Mouse (Mus musculus) heart, embryonic 10.5 days (tissue): Measurements from ENCODE around the gene Snapc4. TPM values are rescaled to one million over a fixed set of nuclear protein-coding genes. Genes with fewer than 3 reads are reported as not detected.

Experiments used
- DNase-seq: peaks from one replicate; pipeline ENCODE4 v3.0.0-alpha.2; 2017; ENCODE audit warnings: low spot score
- H3K27ac ChIP-seq: fragments of 300-500 bp; sonication (generic); 2 replicates; pipeline ENCODE4 v1.5.1; 2016; ENCODE audit warnings: mild to moderate bottlenecking
- H3K27me3 ChIP-seq: fragments of 300-500 bp; sonication (generic); 2 replicates; pipeline ENCODE4 v1.6.1; 2016; ENCODE audit warnings: mild to moderate bottlenecking; ENCODE audit not compliant: poor library complexity, insufficient read depth, severe bottlenecking
- H3K36me3 ChIP-seq: fragments of 300-500 bp; sonication (generic); 2 replicates; pipeline ENCODE4 v1.6.1; 2016; ENCODE audit warnings: mild to moderate bottlenecking, moderate library complexity
- H3K4me1 ChIP-seq: fragments of 300-500 bp; sonication (generic); 2 replicates; pipeline ENCODE4 v1.6.1; 2016; ENCODE audit warnings: mild to moderate bottlenecking
- H3K4me3 ChIP-seq: fragments of 300-500 bp; sonication (generic); 2 replicates; pipeline ENCODE4 v1.5.1; 2016; ENCODE audit warnings: mild to moderate bottlenecking, moderate library complexity
- H3K9me3 ChIP-seq: fragments of 300-500 bp; sonication (generic); 2 replicates; pipeline ENCODE4 v1.6.1; 2016; ENCODE audit warnings: mild to moderate bottlenecking, moderate library complexity
- WGBS: fragments of 180-500 bp; shearing (Covaris S2); methylation state at CpG from one replicate; pipeline ENCODE4 v1.1.7; 2016; 5-methylcytosine and 5-hydroxymethylcytosine counted together
- polyA plus RNA-seq: library from polyadenylated mRNA; unstranded; fragments of >200 nt; fragmentation: Nextera tagmentation; extraction: Ambion mirVana; gene quantifications from 2 replicates; pipeline ENCODE4 v1.2.1, GENCODE M21; 2016

Gene Snapc4
- 27.1 and 31.7 TPM in 2 replicates for polyA plus RNA-seq

DNA sequence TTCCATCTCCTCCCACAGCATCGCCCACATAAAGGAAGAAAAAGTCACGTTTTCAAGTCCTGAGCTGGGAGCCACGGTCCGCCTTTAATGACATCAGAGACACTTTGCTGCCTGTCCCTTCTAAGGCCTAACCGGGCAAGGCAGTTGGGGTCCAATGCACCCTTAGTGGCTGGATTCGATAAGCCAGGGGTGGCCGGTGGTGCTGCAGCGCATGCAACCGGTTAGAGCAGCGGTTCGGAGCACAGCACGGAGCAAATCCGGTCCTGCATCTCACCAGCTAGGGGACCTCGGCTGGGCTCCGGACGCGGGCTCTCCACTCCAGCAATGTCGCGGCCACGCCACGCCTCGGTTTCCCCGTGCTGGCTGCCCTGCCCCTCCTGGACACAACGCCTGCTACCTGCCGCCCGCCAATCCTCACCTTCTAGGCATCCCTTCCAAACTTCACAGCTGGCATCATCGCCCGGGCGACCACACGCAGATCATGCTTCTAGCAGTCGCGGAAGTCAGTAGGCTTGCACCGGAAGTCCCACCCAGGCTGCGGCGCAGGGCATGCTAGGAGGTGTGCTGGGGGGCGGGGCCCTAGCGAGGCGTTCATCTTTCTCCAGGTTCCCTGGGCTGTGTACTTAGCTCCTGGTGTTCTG lies at the start of gene Snapc4:
Gene Snapc4 (minus strand): TSS at position 523 of the 641 bp plus-strand sequence.
- no peaks in the 10 kb centered on the region for H3K9me3 ChIP-seq
- peak; percentile 96 for DNase-seq
- peaks cover 3% of the 10 kb centered on the region; the same call in 1 of the 2 replicates for H3K4me1 ChIP-seq
- H3K36me3 ChIP-seq: peaks cover 71% of the 10 kb centered on the region
- under 1% methylated on average over 38 of the region's 38 CpGs for WGBS
- no peaks in the 10 kb centered on the region for H3K27me3 ChIP-seq
- peak within 1 kb of the TSS; percentile 81 for H3K4me3 ChIP-seq
- peak within 1 kb of the TSS; percentile 83 for H3K27ac ChIP-seq

DNA sequence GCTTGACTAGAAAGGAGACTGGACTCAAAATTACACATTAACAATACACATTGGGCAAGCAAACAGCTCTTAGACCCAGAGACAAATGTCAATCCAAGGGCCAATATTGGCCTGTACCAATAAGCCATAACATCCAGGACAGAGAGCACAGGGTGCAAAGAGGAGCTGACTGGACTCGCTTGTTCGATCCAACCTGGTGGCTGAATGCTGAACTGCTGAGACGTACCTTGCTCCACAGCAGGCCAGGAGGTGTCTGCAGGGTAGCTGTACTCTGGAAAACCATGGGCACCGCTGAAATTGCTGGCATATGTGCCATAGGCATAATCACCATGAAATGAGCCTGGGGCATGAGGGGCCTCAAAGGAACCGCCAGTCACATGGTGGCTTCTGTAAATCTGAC lies 49.4 kb upstream of the Snapc4 start:
- no peak overlapping the region for H3K27ac ChIP-seq
- 88% methylated on average over 5 of the region's 5 CpGs for WGBS
- no peaks in the 10 kb centered on the region for H3K27me3 ChIP-seq
- no peaks in the 10 kb centered on the region for H3K9me3 ChIP-seq
- no peak for DNase-seq
- H3K4me3 ChIP-seq: no peak overlapping the region
- no peaks in the 10 kb centered on the region for H3K4me1 ChIP-seq
- peaks cover 98% of the 10 kb centered on the region for H3K36me3 ChIP-seq

GRCm38 (mm10) chr2:26424541-26424940 lies 44.1 kb upstream of the Snapc4 start:
- Histone ChIP-seq H3K27ac (no peak overlapping the region), H3K4me1 (peaks cover 7% of the 10 kb centered on the region; the same call in 1 of the 2 replicates), H3K9me3 (no peaks in the 10 kb centered on the region), H3K36me3 (peaks cover 98% of the 10 kb centered on the region), H3K4me3 (no peak overlapping the region), H3K27me3 (no peaks in the 10 kb centered on the region)
- WGBS: 96% methylated on average over 2 of the region's 2 CpGs
- DNase-seq: peak; percentile 62

DNA sequence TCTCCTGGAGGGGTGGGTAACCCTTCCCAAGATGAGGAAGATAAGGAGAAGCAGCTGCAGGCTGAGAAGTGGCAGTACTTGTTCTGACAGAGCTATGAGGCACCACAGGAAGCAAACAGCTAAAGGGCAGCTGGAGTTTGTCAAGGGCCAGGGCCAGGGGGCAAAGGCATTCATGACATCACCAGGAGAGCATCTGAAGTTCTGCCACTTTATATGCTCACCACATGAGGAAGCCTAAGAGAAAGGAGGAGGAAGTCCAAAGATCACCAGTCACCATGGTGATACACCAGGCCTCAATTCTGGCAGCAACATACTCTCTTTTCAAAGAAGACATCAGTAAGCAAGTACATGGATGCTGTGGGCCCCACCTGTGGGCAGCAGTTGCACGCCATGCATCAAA lies 42.6 kb upstream of the Snapc4 start:
- Histone ChIP-seq H3K27me3 (no peaks in the 10 kb centered on the region), H3K9me3 (no peaks in the 10 kb centered on the region), H3K4me3 (no peak overlapping the region), H3K27ac (no peak overlapping the region), H3K4me1 (peaks cover 7% of the 10 kb centered on the region; the same call in 1 of the 2 replicates), H3K36me3 (peaks cover 94% of the 10 kb centered on the region)
- peak; percentile 74 for DNase-seq
- WGBS: 93% methylated on average over 1 of the region's 1 CpGs

- Histone ChIP-seq H3K36me3 (peaks cover 94% of the 10 kb centered on the region), H3K27ac (no peak overlapping the region), H3K4me1 (peaks cover 7% of the 10 kb centered on the region; the same call in 1 of the 2 replicates), H3K9me3 (no peaks in the 10 kb centered on the region), H3K4me3 (no peak overlapping the region), H3K27me3 (no peaks in the 10 kb centered on the region)
- WGBS: 90% methylated on average over 2 of the region's 2 CpGs
- DNase-seq: peak; percentile 68
Measured at GRCm38 (mm10) chr2:26421969-26422368, 41.5 kb upstream of the Snapc4 start.

GRCm38 (mm10) chr2:26418120-26418519 lies 37.7 kb upstream of the Snapc4 start:
- Histone ChIP-seq H3K4me1 (peaks cover 4% of the 10 kb centered on the region; the same call in 1 of the 2 replicates), H3K27ac (no peak overlapping the region), H3K4me3 (no peak overlapping the region), H3K9me3 (no peaks in the 10 kb centered on the region), H3K36me3 (peaks cover 94% of the 10 kb centered on the region), H3K27me3 (no peaks in the 10 kb centered on the region)
- 87% methylated on average over 1 of the region's 1 CpGs for WGBS
- DNase-seq: no peak

DNA sequence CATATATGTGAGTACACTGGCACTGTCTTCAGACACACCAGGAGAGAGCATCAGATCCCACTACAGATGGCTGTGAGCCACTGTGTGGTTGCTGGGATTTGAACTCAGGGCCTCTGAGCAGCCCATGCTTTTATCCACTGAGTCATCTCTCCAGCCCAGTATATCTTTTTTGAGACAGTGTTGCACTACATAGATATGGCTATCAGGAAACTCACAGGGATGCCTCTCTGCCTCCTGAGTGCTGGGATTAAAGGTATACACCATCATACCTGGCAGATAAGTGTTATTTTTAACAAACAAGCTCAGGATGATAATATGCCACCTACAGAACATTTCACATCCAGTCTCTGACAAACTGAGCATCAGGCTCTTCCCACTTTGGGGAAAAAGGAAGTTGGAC lies 36.6 kb upstream of the Snapc4 start:
- Histone ChIP-seq H3K36me3 (peaks cover 94% of the 10 kb centered on the region), H3K27ac (no peak overlapping the region), H3K4me3 (no peak overlapping the region), H3K27me3 (no peaks in the 10 kb centered on the region), H3K9me3 (no peaks in the 10 kb centered on the region), H3K4me1 (no peaks in the 10 kb centered on the region)
- DNase-seq: no peak

DNA sequence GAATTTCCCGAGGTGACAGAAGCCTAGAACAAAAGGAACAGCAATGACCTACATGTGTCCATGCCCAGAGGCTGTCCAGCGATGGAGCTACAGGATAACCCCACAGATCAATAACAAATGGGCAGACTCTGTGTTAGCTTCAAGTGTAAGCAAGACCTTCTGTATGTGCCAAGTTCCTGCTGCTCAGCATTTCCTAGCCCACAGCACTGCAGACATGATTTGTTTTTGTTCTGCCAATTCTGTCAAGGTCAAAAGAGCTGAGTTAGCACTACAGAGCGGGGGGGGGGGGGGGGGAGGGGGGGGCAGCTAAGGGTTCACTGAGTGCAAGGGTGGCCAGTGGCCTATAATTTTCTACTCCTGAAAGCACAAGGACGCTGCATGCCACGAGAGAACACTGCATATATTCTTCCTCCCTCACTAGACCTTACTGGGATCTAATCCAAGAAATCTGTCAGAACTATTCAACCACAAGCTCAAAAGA lies 30.5 kb upstream of the Snapc4 start:
- WGBS: 74% methylated on average over 5 of the region's 5 CpGs
- no peaks in the 10 kb centered on the region for H3K27me3 ChIP-seq
- H3K9me3 ChIP-seq: no peaks in the 10 kb centered on the region
- DNase-seq: peak; percentile 70
- no peak overlapping the region for H3K27ac ChIP-seq
- peaks cover 72% of the 10 kb centered on the region for H3K36me3 ChIP-seq
- H3K4me3 ChIP-seq: no peak overlapping the region
- H3K4me1 ChIP-seq: peaks cover 35% of the 10 kb centered on the region

DNA sequence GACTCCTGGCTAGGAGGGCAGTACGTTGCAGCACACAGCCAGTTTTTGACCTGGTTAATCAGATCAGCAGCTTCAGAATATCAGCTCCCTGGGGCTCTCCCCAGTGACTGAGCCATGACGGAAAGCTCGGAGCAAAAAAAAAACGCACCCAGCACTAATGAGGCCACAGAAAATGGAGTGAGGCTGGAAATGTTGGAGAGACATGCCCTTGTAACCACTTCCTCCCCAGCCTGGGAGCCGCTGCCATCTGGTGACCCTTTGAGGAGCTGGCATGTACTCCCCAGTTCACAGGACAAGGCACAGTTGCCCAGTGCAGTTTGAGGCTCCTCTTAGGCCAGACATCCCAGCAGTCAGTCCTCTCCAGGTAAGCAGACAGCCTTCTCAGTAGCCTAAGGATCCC lies 29.6 kb upstream of the Snapc4 start:
- Histone ChIP-seq H3K4me1 (peaks cover 38% of the 10 kb centered on the region), H3K4me3 (no peak overlapping the region), H3K27me3 (no peaks in the 10 kb centered on the region), H3K36me3 (peaks cover 66% of the 10 kb centered on the region), H3K9me3 (no peaks in the 10 kb centered on the region), H3K27ac (no peak overlapping the region)
- DNase-seq: peak; percentile 74
- WGBS: 69% methylated on average over 5 of the region's 5 CpGs

- no peaks in the 10 kb centered on the region for H3K9me3 ChIP-seq
- no peak for DNase-seq
- H3K27me3 ChIP-seq: no peaks in the 10 kb centered on the region
- H3K27ac ChIP-seq: peak overlapping the region; percentile 95; the same call in 1 of the 2 replicates
- H3K36me3 ChIP-seq: peaks cover 62% of the 10 kb centered on the region
- H3K4me3 ChIP-seq: peak overlapping the region; percentile 91; the same call in 1 of the 2 replicates
- H3K4me1 ChIP-seq: peaks cover 44% of the 10 kb centered on the region
- WGBS: 62% methylated on average over 3 of the region's 3 CpGs
Measured at GRCm38 (mm10) chr2:26409362-26409761, 28.9 kb upstream of the Snapc4 start.

DNA sequence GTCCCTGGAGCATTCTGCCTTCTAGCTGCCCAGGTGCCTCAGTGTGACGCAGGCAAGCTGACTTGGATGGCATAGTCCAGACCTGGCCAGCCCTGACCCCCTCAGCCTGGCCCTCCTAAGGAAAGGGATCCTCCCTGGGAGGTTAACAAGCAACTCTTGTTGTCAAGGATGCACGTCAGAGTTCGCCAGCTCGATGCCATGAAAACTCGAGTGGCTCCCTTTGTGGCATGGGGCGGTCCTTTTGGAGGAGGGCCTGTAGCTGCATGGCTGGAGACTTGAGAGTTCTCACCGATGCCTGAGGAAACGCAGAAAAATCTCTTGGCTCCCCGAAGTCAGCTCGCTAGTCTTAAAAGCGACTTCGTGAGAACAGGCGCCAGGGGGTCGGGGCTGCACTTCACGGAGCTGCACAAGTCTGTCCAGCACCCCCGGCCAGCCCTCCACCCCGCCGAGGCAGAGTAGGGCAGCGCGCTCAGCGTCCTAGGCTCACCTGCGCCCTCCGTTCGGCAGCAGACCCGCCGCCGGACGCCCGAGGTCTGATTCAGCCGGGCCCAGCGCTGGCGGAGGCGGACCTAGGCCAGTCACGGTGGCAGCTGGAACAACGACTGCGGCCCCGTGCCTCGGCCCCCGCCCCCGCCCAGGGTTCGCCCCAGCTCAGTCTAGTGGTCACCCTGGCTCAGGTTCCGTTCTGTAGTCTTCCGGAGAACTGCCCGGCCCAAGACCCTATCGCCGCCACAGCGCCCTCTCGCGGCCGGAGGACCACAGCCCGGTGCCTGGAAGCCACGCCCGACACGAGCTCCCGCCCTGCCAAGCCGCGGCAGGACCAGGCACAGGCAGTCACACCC lies 28.3 kb upstream of the Snapc4 start, which contains the start of gene Inpp5e:
Gene Inpp5e (minus strand): TSS at position 689 of the 842 bp plus-strand sequence.
- Histone ChIP-seq H3K9me3 (no peaks in the 10 kb centered on the region), H3K4me3 (peak within 1 kb of the TSS; percentile 91), H3K4me1 (peaks cover 44% of the 10 kb centered on the region), H3K36me3 (peaks cover 56% of the 10 kb centered on the region), H3K27me3 (no peaks in the 10 kb centered on the region), H3K27ac (peak within 1 kb of the TSS; percentile 95)
- DNase-seq: peak; percentile 97
- under 1% methylated on average over 57 of the region's 57 CpGs for whole genome bisulfite sequencing

- Histone ChIP-seq H3K9me3 (no peaks in the 10 kb centered on the region), H3K27me3 (no peaks in the 10 kb centered on the region), H3K4me1 (peaks cover 43% of the 10 kb centered on the region), H3K27ac (no peak overlapping the region), H3K4me3 (no peak overlapping the region), H3K36me3 (peaks cover 66% of the 10 kb centered on the region)
- peak; percentile 69 for DNase-seq
- WGBS: 78% methylated on average over 8 of the region's 8 CpGs
Measured at GRCm38 (mm10) chr2:26403306-26403705, 22.9 kb upstream of the Snapc4 start.

GRCm38 (mm10) chr2:26402265-26402664 lies 21.8 kb upstream of the Snapc4 start:
- no peak for DNase-seq
- peaks cover 33% of the 10 kb centered on the region for H3K4me1 ChIP-seq
- no peak overlapping the region for H3K4me3 ChIP-seq
- peaks cover 76% of the 10 kb centered on the region for H3K36me3 ChIP-seq
- 80% methylated on average over 1 of the region's 1 CpGs for WGBS
- no peaks in the 10 kb centered on the region for H3K9me3 ChIP-seq
- no peaks in the 10 kb centered on the region for H3K27me3 ChIP-seq
- H3K27ac ChIP-seq: no peak overlapping the region
